Mouse (Mus musculus) cerebellum, adult 18-20 months (tissue): ENCODE measurements around the gene Zfp964.
A peak's percentile ranks its signal among the peaks of the same experiment; 100 is the strongest.
"Not testable (repeated sequence)": the region's sequence is repeated elsewhere in the genome, so short reads cannot be mapped to it uniquely, and the experiment has no call there.

Experiments
- DNase-seq, 2 experiments: peaks; one replicate each; pipeline ENCODE4 v3.0.0; 2021

The Zfp964 gene

GRCm38 (mm10) chr8:69654358-69654981 is at the start of gene Zfp964:
Zfp964 (plus strand) TSS chr8:69654479.
- peak; percentile 93 to 94 for DNase-seq

- DNase-seq, result no peak
Measured at GRCm38 (mm10) chr8:69614687-69615086, 39.6 kb upstream of the Zfp964 start.

- DNase-seq, result no peak
Measured at GRCm38 (mm10) chr8:69618078-69618477, 36.2 kb upstream of the Zfp964 start.

GRCm38 (mm10) chr8:69625095-69625789 is 29.0 kb upstream of the Zfp964 start, which contains the start of gene Zfp868:
Zfp868 (minus strand) TSS chr8:69625548.
- DNase-seq, result peak; percentile 98 to 99

- peak in 1 of 2 experiments; percentile 8 for DNase-seq
Measured at GRCm38 (mm10) chr8:69653808-69654357, 396 bp upstream of the Zfp964 start.

GRCm38 (mm10) chr8:69661294-69661693 is 7.0 kb downstream of the Zfp964 start:
- no peak for DNase-seq

GRCm38 (mm10) chr8:69665051-69665450 is 10.8 kb downstream of the Zfp964 start:
- DNase-seq, result not testable (repeated sequence)

- DNase-seq, result no peak
Measured at GRCm38 (mm10) chr8:69701810-69702209, 47.5 kb downstream of the Zfp964 start.

GRCm38 (mm10) chr8:69710624-69711023 is 56.3 kb downstream of the Zfp964 start, which contains the start of gene Zfp869:
Zfp869 (minus strand) TSS chr8:69710724.
- DNase-seq, result not testable (repeated sequence)

GRCm38 (mm10) chr8:69713516-69713915 is 59.2 kb downstream of the Zfp964 start:
- no peak for DNase-seq

- peak; percentile 11 to 19 for DNase-seq
Measured at GRCm38 (mm10) chr8:69715366-69715765, 61.1 kb downstream of the Zfp964 start.
